Mouse (Mus musculus): ENCODE measurements around the gene Cct8. TPM values are rescaled to one million over a fixed set of nuclear protein-coding genes. Genes with fewer than 3 reads are reported as not detected.
A peak's percentile ranks its signal among the peaks of the same experiment; 100 is the strongest.

Gene Cct8
- polyA plus RNA-seq, 2 experiments: 108 to 248 TPM

GRCm38 (mm10) chr16:87441089-87441488 lies 54.6 kb downstream of the Cct8 start:
- 5% methylated on average over 9 of the region's 9 CpGs for WGBS (ENCODE audit: insufficient replicate concordance)
- H3K27ac ChIP-seq: no peak overlapping the region

GRCm38 (mm10) chr16:87440184-87440686 lies 55.4 kb downstream of the Cct8 start, which contains the start of gene Rwdd2b:
Gene Rwdd2b (minus strand): TSS chr16:87440573.
- Histone ChIP-seq H3K9me3 (ENCODE audit: control insufficient read depth, low read length) (no peaks in the 10 kb centered on the region), H3K36me3 (replicated peaks; ENCODE audit: control insufficient read depth, insufficient read depth, low read depth) (no peaks in the 10 kb centered on the region), H3K4me3 (ENCODE audit: insufficient read depth in 1 of 2, low read depth in 2 of 2, low read length in 2 of 2) (peak within 1 kb of the TSS; percentile 63 to 70), H3K27ac (peak within 1 kb of the TSS; percentile 34), H3K27me3 (ENCODE audit: control insufficient read depth, insufficient read depth, low read length) (no peaks in the 10 kb centered on the region), H3K9ac (replicated peaks) (peak within 1 kb of the TSS; percentile 76), H3K4me2 (ENCODE audit: low read depth) (peak within 1 kb of the TSS; percentile 96), H3K4me1 (replicated peaks; ENCODE audit: control insufficient read depth in 2 of 2, insufficient read depth in 2 of 2, low read length in 1 of 2) (peaks cover 11 to 13% of the 10 kb centered on the region in 2 experiments)
- peak; percentile 98 for ATAC-seq (ENCODE audit: insufficient read depth)
- under 1% methylated on average over 38 of the region's 38 CpGs for WGBS (ENCODE audit: insufficient replicate concordance)
- TF ChIP-seq CTCF (IDR thresholded peaks at IDR 0.05; ENCODE audit: low read depth) (0 out of 2 replicates have a peak, but pooled peaks have one; percentile 3), EP300 (IDR thresholded peaks at IDR 0.05; ENCODE audit: low read depth) (no peak)
- DNase-seq (ENCODE audit: low read depth in 3 of 3, low spot score in 3 of 3): peak; percentile 88 to 92 (median 88)

More at GRCm38 (mm10) chr16:87441089-87441488, 54.6 kb downstream of the Cct8 start:
- no peaks in the 10 kb centered on the region for H3K36me3 ChIP-seq (replicated peaks; ENCODE audit: control insufficient read depth, insufficient read depth, low read depth)
- peak overlapping the region; percentile 96 for H3K4me2 ChIP-seq (ENCODE audit: low read depth)
- TF ChIP-seq CTCF (IDR thresholded peaks at IDR 0.05; ENCODE audit: low read depth) (peak; percentile 63), EP300 (IDR thresholded peaks at IDR 0.05; ENCODE audit: low read depth) (no peak)
- H3K9ac ChIP-seq (replicated peaks): peak overlapping the region; percentile 76
- H3K27me3 ChIP-seq (ENCODE audit: control insufficient read depth, insufficient read depth, low read length): no peaks in the 10 kb centered on the region
- ATAC-seq (ENCODE audit: insufficient read depth) (no peak), DNase-seq (ENCODE audit: low read depth in 3 of 3, low spot score in 3 of 3) (peak in 2 of 3 experiments; percentile 22 to 47)
- H3K4me1 ChIP-seq (replicated peaks; ENCODE audit: control insufficient read depth in 2 of 2, insufficient read depth in 2 of 2, low read length in 1 of 2): peaks cover 11 to 13% of the 10 kb centered on the region in 2 experiments
- peak overlapping the region; percentile 63 to 70 for H3K4me3 ChIP-seq (ENCODE audit: insufficient read depth in 1 of 2, low read depth in 2 of 2, low read length in 2 of 2)
- no peaks in the 10 kb centered on the region for H3K9me3 ChIP-seq (ENCODE audit: control insufficient read depth, low read length)

- ATAC-seq (ENCODE audit: insufficient read depth) (no peak), DNase-seq (ENCODE audit: low read depth in 3 of 3, low spot score in 3 of 3) (no peak)
- no peaks in the 10 kb centered on the region for H3K36me3 ChIP-seq (replicated peaks; ENCODE audit: control insufficient read depth, insufficient read depth, low read depth)
- WGBS (ENCODE audit: insufficient replicate concordance): 79% methylated on average over 8 of the region's 8 CpGs
- H3K27ac ChIP-seq: no peak overlapping the region
- TF ChIP-seq CTCF (IDR thresholded peaks at IDR 0.05; ENCODE audit: low read depth): no peak
- TF ChIP-seq EP300 (IDR thresholded peaks at IDR 0.05; ENCODE audit: low read depth): no peak
- H3K27me3 ChIP-seq (ENCODE audit: control insufficient read depth, insufficient read depth, low read length): no peaks in the 10 kb centered on the region
- H3K9me3 ChIP-seq (ENCODE audit: control insufficient read depth, low read length): no peaks in the 10 kb centered on the region
- no peak overlapping the region for H3K9ac ChIP-seq (replicated peaks)
- H3K4me3 ChIP-seq (ENCODE audit: insufficient read depth in 1 of 2, low read depth in 2 of 2, low read length in 2 of 2): no peak overlapping the region
- H3K4me1 ChIP-seq (replicated peaks; ENCODE audit: control insufficient read depth in 2 of 2, insufficient read depth in 2 of 2, low read length in 1 of 2): peaks cover 11% of the 10 kb centered on the region in 2 experiments
- H3K4me2 ChIP-seq (ENCODE audit: low read depth): no peak overlapping the region
Measured at GRCm38 (mm10) chr16:87438697-87439096, 57.0 kb downstream of the Cct8 start.

GRCm38 (mm10) chr16:87437096-87437495 lies 58.6 kb downstream of the Cct8 start:
- no peak overlapping the region for H3K4me2 ChIP-seq (ENCODE audit: low read depth)
- H3K4me1 ChIP-seq (replicated peaks; ENCODE audit: control insufficient read depth in 2 of 2, insufficient read depth in 2 of 2, low read length in 1 of 2): peaks cover 13 to 14% of the 10 kb centered on the region in 2 experiments
- H3K27ac ChIP-seq: no peak overlapping the region
- no peak for TF ChIP-seq EP300 (IDR thresholded peaks at IDR 0.05; ENCODE audit: low read depth)
- TF ChIP-seq CTCF (IDR thresholded peaks at IDR 0.05; ENCODE audit: low read depth): no peak
- H3K27me3 ChIP-seq (ENCODE audit: control insufficient read depth, insufficient read depth, low read length): no peaks in the 10 kb centered on the region
- ATAC-seq (ENCODE audit: insufficient read depth) (no peak), DNase-seq (ENCODE audit: low read depth in 3 of 3, low spot score in 3 of 3) (no peak)
- WGBS (ENCODE audit: insufficient replicate concordance): 90% methylated on average over 21 of the region's 21 CpGs
- H3K36me3 ChIP-seq (replicated peaks; ENCODE audit: control insufficient read depth, insufficient read depth, low read depth): no peaks in the 10 kb centered on the region
- H3K9me3 ChIP-seq (ENCODE audit: control insufficient read depth, low read length): no peaks in the 10 kb centered on the region
- no peak overlapping the region for H3K4me3 ChIP-seq (ENCODE audit: insufficient read depth in 1 of 2, low read depth in 2 of 2, low read length in 2 of 2)
- H3K9ac ChIP-seq (replicated peaks): no peak overlapping the region

GRCm38 (mm10) chr16:87435411-87436205 lies 60.1 kb downstream of the Cct8 start:
- H3K4me3 ChIP-seq (ENCODE audit: insufficient read depth in 1 of 2, low read depth in 2 of 2, low read length in 2 of 2): no peak overlapping the region
- no peak overlapping the region for H3K9ac ChIP-seq (replicated peaks)
- DNase-seq (ENCODE audit: low read depth in 3 of 3, low spot score in 3 of 3) (no peak), ATAC-seq (ENCODE audit: insufficient read depth) (no peak)
- no peaks in the 10 kb centered on the region for H3K9me3 ChIP-seq (ENCODE audit: control insufficient read depth, low read length)
- no peak overlapping the region for H3K4me2 ChIP-seq (ENCODE audit: low read depth)
- TF ChIP-seq CTCF (IDR thresholded peaks at IDR 0.05; ENCODE audit: low read depth) (no peak), EP300 (IDR thresholded peaks at IDR 0.05; ENCODE audit: low read depth) (no peak)
- whole genome bisulfite sequencing (ENCODE audit: insufficient replicate concordance): 72% methylated on average over 13 of the region's 13 CpGs
- no peak overlapping the region for H3K27ac ChIP-seq
- H3K27me3 ChIP-seq (ENCODE audit: control insufficient read depth, insufficient read depth, low read length): no peaks in the 10 kb centered on the region
- H3K4me1 ChIP-seq (replicated peaks; ENCODE audit: control insufficient read depth in 2 of 2, insufficient read depth in 2 of 2, low read length in 1 of 2): peaks cover 8 to 10% of the 10 kb centered on the region in 2 experiments
- H3K36me3 ChIP-seq (replicated peaks; ENCODE audit: control insufficient read depth, insufficient read depth, low read depth): no peaks in the 10 kb centered on the region

Data from liver, embryonic 14.5 days (tissue).